Mouse (Mus musculus) gastrocnemius, postnatal 25 days (tissue): Measurements from ENCODE around the gene Gjd2. TPM values are rescaled to one million over a fixed set of nuclear protein-coding genes. Genes with fewer than 3 reads are reported as not detected.
A peak's percentile ranks its signal among the peaks of the same experiment; 100 is the strongest.

Experiments used
- DNase-seq: peaks from one replicate; pipeline ENCODE4 v3.0.0; 2022
- long read RNA-seq, 2 experiments: library from polyadenylated mRNA; stranded (forward); transcript quantifications; one replicate each; pipeline ENCODE4 v2.0.0; 2021
- total RNA-seq, 2 experiments: library from RNA; stranded (reverse); gene quantifications; 1 replicate in 1 of 2; 2 replicates in 1 of 2; pipeline ENCODE4 v1.2.3; 2021

Gjd2 gene
- not detected for total RNA-seq
- long read RNA-seq, experiment 1 = 0 reads
- long read RNA-seq, experiment 2 = 0 reads

GRCm38 (mm10) chr2:114013295-114013771 is at the start of gene Gjd2:
Gene Gjd2, minus strand, starts transcription at chr2:114013619.
- DNase-seq = no peak

GRCm38 (mm10) chr2:114060071-114060591 is 46.7 kb upstream of the Gjd2 start:
- no peak for DNase-seq

- no peak for DNase-seq
Observed at GRCm38 (mm10) chr2:114059608-114060007, 46.2 kb upstream of the Gjd2 start.

- no peak for DNase-seq
Observed at GRCm38 (mm10) chr2:114058226-114058796, 44.9 kb upstream of the Gjd2 start.

- DNase-seq = peak; percentile 69
Observed at GRCm38 (mm10) chr2:114057303-114057853, 44.0 kb upstream of the Gjd2 start.

- no peak for DNase-seq
Observed at GRCm38 (mm10) chr2:114054129-114054528, 40.7 kb upstream of the Gjd2 start.

- DNase-seq = peak; percentile 34
Observed at GRCm38 (mm10) chr2:114052696-114053598, 39.5 kb upstream of the Gjd2 start, which contains the start of gene Actc1. Gene Actc1, minus strand, starts transcription at chr2:114053548.

GRCm38 (mm10) chr2:114051871-114052241 is 38.4 kb upstream of the Gjd2 start:
- no peak for DNase-seq

GRCm38 (mm10) chr2:114051111-114051870 is 37.9 kb upstream of the Gjd2 start:
- DNase-seq = peak; percentile 32

- no peak for DNase-seq
Observed at GRCm38 (mm10) chr2:114050150-114050549, 36.7 kb upstream of the Gjd2 start.

- no peak for DNase-seq
Observed at GRCm38 (mm10) chr2:114049372-114049771, 36.0 kb upstream of the Gjd2 start.

- DNase-seq = no peak
Observed at GRCm38 (mm10) chr2:114047960-114048611, 34.7 kb upstream of the Gjd2 start.

- no peak for DNase-seq
Observed at GRCm38 (mm10) chr2:114046151-114046664, 32.8 kb upstream of the Gjd2 start.

- DNase-seq = no peak
Observed at GRCm38 (mm10) chr2:114037926-114038325, 24.5 kb upstream of the Gjd2 start.

- DNase-seq = no peak
Observed at GRCm38 (mm10) chr2:114032259-114032658, 18.8 kb upstream of the Gjd2 start.

- no peak for DNase-seq
Observed at GRCm38 (mm10) chr2:114023383-114023782, 10.0 kb upstream of the Gjd2 start.

GRCm38 (mm10) chr2:114020210-114020563 is 6.8 kb upstream of the Gjd2 start:
- DNase-seq = no peak

GRCm38 (mm10) chr2:114019474-114020209 is 6.2 kb upstream of the Gjd2 start:
- DNase-seq = no peak

GRCm38 (mm10) chr2:114018136-114018535 is 4.7 kb upstream of the Gjd2 start:
- DNase-seq = no peak

- no peak for DNase-seq
Observed at GRCm38 (mm10) chr2:114014839-114015238, 1.4 kb upstream of the Gjd2 start.

GRCm38 (mm10) chr2:114013846-114014245 is 427 bp upstream of the Gjd2 start:
- DNase-seq = no peak
